Mouse (Mus musculus): ENCODE measurements around the gene Mbd4. TPM values are rescaled to one million over a fixed set of nuclear protein-coding genes. Genes with fewer than 3 reads are reported as not detected.
"Not testable (repeated sequence)": the region's sequence is repeated elsewhere in the genome, so short reads cannot be mapped to it uniquely, and the experiment has no call there.

The Mbd4 gene
- polyA plus RNA-seq, 1 experiment from 2014 or later, result 32.3 TPM

DNA sequence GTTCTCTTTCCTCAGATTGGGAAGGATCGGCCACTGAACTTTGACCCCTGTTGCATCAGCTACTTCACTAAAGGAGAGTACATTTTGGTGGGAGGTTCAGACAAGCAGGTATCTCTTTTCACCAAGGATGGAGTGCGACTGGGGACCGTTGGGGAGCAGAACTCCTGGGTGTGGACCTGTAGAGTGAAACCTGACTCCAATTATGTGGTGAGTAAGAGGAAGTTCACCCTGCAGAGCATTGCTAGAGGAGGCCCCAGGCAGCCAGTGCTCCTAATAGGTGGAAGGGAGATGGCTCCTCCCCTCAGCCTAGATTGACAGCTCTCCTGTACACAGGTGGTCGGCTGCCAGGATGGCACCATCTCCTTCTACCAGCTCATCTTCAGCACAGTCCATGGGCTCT lies 33.7 kb upstream of the Mbd4 start:
- Histone ChIP-seq H3K9me3 (replicated peaks) (peaks cover 4% of the 10 kb centered on the region; the same call in 1 of the 2 replicates), H3K4me1 (peaks cover 14% of the 10 kb centered on the region), H3K27me3 (ENCODE audit: low read depth, poor library complexity, severe bottlenecking) (no peaks in the 10 kb centered on the region), H3K27ac (replicated peaks) (no peak overlapping the region), H3K36me3 (peaks cover 56% of the 10 kb centered on the region), H3K4me3 (no peak overlapping the region)
- 77% methylated on average over 4 of the region's 4 CpGs for WGBS
- DNase-seq (ENCODE audit: low spot score), result no peak

GRCm38 (mm10) chr6:115884018-115884417 lies 30.8 kb upstream of the Mbd4 start:
- peaks cover 57% of the 10 kb centered on the region for H3K36me3 ChIP-seq
- no peaks in the 10 kb centered on the region for H3K27me3 ChIP-seq (ENCODE audit: low read depth, poor library complexity, severe bottlenecking)
- no peak for DNase-seq (ENCODE audit: low spot score)
- no peaks in the 10 kb centered on the region for H3K4me1 ChIP-seq
- no peak overlapping the region for H3K4me3 ChIP-seq
- H3K9me3 ChIP-seq (replicated peaks), result peaks cover 4% of the 10 kb centered on the region; the same call in 1 of the 2 replicates
- H3K27ac ChIP-seq (replicated peaks), result no peak overlapping the region

DNA sequence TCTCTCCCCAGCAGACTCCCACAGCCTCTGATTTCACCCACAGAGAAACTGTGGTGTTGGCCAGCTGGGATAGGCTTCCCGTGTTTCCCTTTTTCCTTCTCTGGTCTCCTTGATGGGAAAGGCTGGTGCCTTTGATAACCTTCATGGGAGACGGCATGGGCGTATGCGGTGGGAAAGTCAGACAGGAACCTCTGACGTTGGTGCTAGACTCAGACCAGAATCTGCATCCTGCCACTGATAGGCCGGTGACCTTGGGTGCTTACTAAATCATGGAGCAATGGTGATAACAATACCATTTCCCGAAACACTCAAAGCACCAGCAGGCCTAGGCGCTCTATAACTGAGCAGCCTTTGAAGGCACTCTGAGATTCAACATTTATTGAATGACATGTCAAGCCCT lies 27.6 kb upstream of the Mbd4 start:
- H3K27ac ChIP-seq (replicated peaks), result no peak overlapping the region
- H3K9me3 ChIP-seq (replicated peaks), result no peaks in the 10 kb centered on the region
- H3K4me1 ChIP-seq, result no peaks in the 10 kb centered on the region
- no peaks in the 10 kb centered on the region for H3K27me3 ChIP-seq (ENCODE audit: low read depth, poor library complexity, severe bottlenecking)
- H3K36me3 ChIP-seq, result peaks cover 59% of the 10 kb centered on the region
- 92% methylated on average over 8 of the region's 8 CpGs for WGBS
- H3K4me3 ChIP-seq, result no peak overlapping the region
- no peak for DNase-seq (ENCODE audit: low spot score)

- WGBS, result 90% methylated on average over 6 of the region's 6 CpGs
- no peak for DNase-seq (ENCODE audit: low spot score)
- Histone ChIP-seq H3K4me3 (no peak overlapping the region), H3K27ac (replicated peaks) (no peak overlapping the region), H3K27me3 (ENCODE audit: low read depth, poor library complexity, severe bottlenecking) (no peaks in the 10 kb centered on the region), H3K36me3 (peaks cover 63% of the 10 kb centered on the region), H3K4me1 (no peaks in the 10 kb centered on the region), H3K9me3 (replicated peaks) (no peaks in the 10 kb centered on the region)
Observed at GRCm38 (mm10) chr6:115879736-115880135, 26.6 kb upstream of the Mbd4 start.

DNA sequence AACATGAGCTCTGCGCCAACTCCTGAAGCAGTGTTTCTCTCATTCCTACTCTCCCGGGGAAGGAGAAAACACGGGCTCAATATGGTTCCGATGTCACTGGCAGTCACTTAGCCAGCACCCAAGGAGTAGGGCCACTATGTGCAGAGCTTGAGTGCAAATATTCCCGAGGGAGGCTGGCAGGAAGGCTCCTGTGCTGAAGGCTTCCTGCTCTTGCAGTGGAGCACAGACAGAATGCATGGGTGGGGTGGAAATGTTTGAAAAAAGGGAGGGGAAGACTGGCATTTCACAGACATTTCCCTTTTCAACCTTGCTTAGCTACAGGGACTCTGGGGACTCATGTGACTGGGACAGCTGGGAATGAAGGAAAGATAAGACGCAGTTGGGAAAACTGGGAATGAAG lies 25.5 kb upstream of the Mbd4 start:
- Histone ChIP-seq H3K4me1 (no peaks in the 10 kb centered on the region), H3K27ac (replicated peaks) (no peak overlapping the region), H3K9me3 (replicated peaks) (no peaks in the 10 kb centered on the region), H3K27me3 (ENCODE audit: low read depth, poor library complexity, severe bottlenecking) (no peaks in the 10 kb centered on the region), H3K4me3 (no peak overlapping the region), H3K36me3 (peaks cover 62% of the 10 kb centered on the region)
- 84% methylated on average over 6 of the region's 6 CpGs for WGBS
- DNase-seq (ENCODE audit: low spot score), result no peak

DNA sequence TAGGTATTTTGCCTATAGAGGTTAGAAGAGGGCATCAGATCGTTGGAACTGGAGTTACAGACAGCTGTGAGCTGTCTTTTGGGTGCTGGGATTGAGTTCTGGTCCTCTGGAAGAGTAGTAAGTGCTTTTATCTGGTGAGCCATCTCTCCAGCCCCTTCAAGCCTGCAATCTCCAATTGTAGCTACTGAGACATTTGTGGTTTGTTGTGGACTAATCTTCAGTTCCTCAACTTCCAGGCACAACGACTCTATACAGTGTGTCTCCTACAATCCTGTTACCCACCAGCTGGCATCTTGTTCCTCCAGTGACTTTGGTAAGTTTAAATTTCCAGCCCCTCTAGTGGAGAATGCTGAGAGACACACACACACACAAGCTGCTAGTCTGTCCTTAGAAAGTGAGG lies 24.1 kb upstream of the Mbd4 start:
- Histone ChIP-seq H3K4me3 (no peak overlapping the region), H3K27me3 (ENCODE audit: low read depth, poor library complexity, severe bottlenecking) (no peaks in the 10 kb centered on the region), H3K27ac (replicated peaks) (no peak overlapping the region), H3K9me3 (replicated peaks) (no peaks in the 10 kb centered on the region), H3K36me3 (peaks cover 62% of the 10 kb centered on the region), H3K4me1 (no peaks in the 10 kb centered on the region)
- no peak for DNase-seq (ENCODE audit: low spot score)
- WGBS, result 90% methylated on average over 2 of the region's 2 CpGs

GRCm38 (mm10) chr6:115871318-115871717 lies 18.1 kb upstream of the Mbd4 start:
- H3K4me3 ChIP-seq; H3K27ac ChIP-seq (replicated peaks); H3K27me3 ChIP-seq (ENCODE audit: low read depth, poor library complexity, severe bottlenecking); DNase-seq (ENCODE audit: low spot score); H3K9me3 ChIP-seq (replicated peaks); H3K4me1 ChIP-seq: not testable (repeated sequence)
- peaks cover 17% of the 10 kb centered on the region for H3K36me3 ChIP-seq
- WGBS, result no CpG with 5 or more reads among the region's 3 CpGs

DNA sequence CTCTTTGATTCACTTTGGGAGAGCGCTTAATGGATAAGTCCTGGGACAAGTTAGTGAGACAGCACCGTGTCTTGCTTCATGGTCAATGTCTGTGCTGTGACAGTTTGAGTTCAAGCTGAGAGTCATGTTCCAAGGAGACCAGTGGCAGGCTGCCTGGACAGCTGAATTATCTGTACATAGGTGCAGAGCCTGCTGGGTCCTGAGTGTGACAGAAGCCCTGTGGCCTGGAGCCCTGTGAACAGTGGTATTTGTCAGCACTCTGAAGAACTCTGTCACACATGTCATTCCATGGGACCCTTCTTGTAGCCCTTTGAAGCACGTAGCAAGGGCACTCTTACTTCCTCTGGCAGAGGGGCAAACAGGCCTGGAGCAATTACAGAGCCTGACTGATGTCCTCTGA lies 14.0 kb upstream of the Mbd4 start:
- H3K27ac ChIP-seq (replicated peaks); DNase-seq (ENCODE audit: low spot score); H3K4me3 ChIP-seq; H3K27me3 ChIP-seq (ENCODE audit: low read depth, poor library complexity, severe bottlenecking); H3K9me3 ChIP-seq (replicated peaks); H3K4me1 ChIP-seq: not testable (repeated sequence)
- H3K36me3 ChIP-seq, result peaks cover 25% of the 10 kb centered on the region
- WGBS, result no CpG with 5 or more reads among the region's 3 CpGs

GRCm38 (mm10) chr6:115865246-115865645 lies 12.1 kb upstream of the Mbd4 start:
- H3K4me1 ChIP-seq, result no peaks in the 10 kb centered on the region
- DNase-seq (ENCODE audit: low spot score), result no peak
- no peaks in the 10 kb centered on the region for H3K9me3 ChIP-seq (replicated peaks)
- H3K27ac ChIP-seq (replicated peaks), result no peak overlapping the region
- 93% methylated on average over 4 of the region's 4 CpGs for WGBS
- no peak overlapping the region for H3K4me3 ChIP-seq
- H3K27me3 ChIP-seq (ENCODE audit: low read depth, poor library complexity, severe bottlenecking), result no peaks in the 10 kb centered on the region
- H3K36me3 ChIP-seq, result peaks cover 27% of the 10 kb centered on the region

GRCm38 (mm10) chr6:115863340-115863841 lies 10.2 kb upstream of the Mbd4 start:
- Histone ChIP-seq H3K27ac (replicated peaks) (no peak overlapping the region), H3K36me3 (peaks cover 27% of the 10 kb centered on the region), H3K4me1 (no peaks in the 10 kb centered on the region), H3K9me3 (replicated peaks) (no peaks in the 10 kb centered on the region), H3K27me3 (ENCODE audit: low read depth, poor library complexity, severe bottlenecking) (no peaks in the 10 kb centered on the region), H3K4me3 (no peak overlapping the region)
- WGBS, result 78% methylated on average over 7 of the region's 7 CpGs
- no peak for DNase-seq (ENCODE audit: low spot score)

- no peaks in the 10 kb centered on the region for H3K27me3 ChIP-seq (ENCODE audit: low read depth, poor library complexity, severe bottlenecking)
- H3K4me1 ChIP-seq, result no peaks in the 10 kb centered on the region
- no peaks in the 10 kb centered on the region for H3K9me3 ChIP-seq (replicated peaks)
- H3K4me3 ChIP-seq, result no peak overlapping the region
- no peak for DNase-seq (ENCODE audit: low spot score)
- H3K36me3 ChIP-seq, result peaks cover 23% of the 10 kb centered on the region
- H3K27ac ChIP-seq (replicated peaks), result no peak overlapping the region
- WGBS, result 89% methylated on average over 7 of the region's 7 CpGs
Observed at GRCm38 (mm10) chr6:115860027-115860556, 6.9 kb upstream of the Mbd4 start.

DNA sequence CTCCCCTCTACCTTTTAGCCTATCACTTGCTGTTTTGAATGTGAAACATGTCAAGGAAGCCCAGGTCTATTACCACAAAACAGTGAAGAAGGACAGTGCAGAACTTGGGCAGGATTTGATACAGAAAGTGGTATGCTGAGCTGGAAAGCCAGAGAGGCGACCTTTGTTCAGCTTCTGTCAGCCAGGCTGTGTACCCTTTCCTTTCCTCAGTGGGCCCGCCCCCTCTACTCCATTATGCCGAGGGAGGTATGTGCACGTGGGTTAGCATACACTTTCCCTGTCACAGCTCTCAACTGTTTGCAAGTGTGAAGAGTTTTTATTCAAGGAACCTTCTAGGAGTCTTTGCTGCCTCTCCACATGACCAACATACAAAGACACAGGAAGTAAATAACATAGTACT lies 6.1 kb upstream of the Mbd4 start:
- 64% methylated on average over 4 of the region's 4 CpGs for WGBS
- Histone ChIP-seq H3K27me3 (ENCODE audit: low read depth, poor library complexity, severe bottlenecking) (no peaks in the 10 kb centered on the region), H3K9me3 (replicated peaks) (no peaks in the 10 kb centered on the region), H3K36me3 (peaks cover 15% of the 10 kb centered on the region; the same call in 1 of the 2 replicates), H3K27ac (replicated peaks) (no peak overlapping the region), H3K4me3 (no peak overlapping the region), H3K4me1 (no peaks in the 10 kb centered on the region)
- DNase-seq (ENCODE audit: low spot score), result no peak

- no peak overlapping the region for H3K27ac ChIP-seq (replicated peaks)
Observed at GRCm38 (mm10) chr6:115856361-115856745, 3.2 kb upstream of the Mbd4 start.

More at GRCm38 (mm10) chr6:115856361-115856745, 3.2 kb upstream of the Mbd4 start:
- no peak for DNase-seq (ENCODE audit: low spot score)
- no peaks in the 10 kb centered on the region for H3K27me3 ChIP-seq (ENCODE audit: low read depth, poor library complexity, severe bottlenecking)
- no peaks in the 10 kb centered on the region for H3K9me3 ChIP-seq (replicated peaks)
- WGBS, result 89% methylated on average over 4 of the region's 4 CpGs
- no peak overlapping the region for H3K4me3 ChIP-seq
- H3K36me3 ChIP-seq, result no peaks in the 10 kb centered on the region
- peaks cover 23% of the 10 kb centered on the region for H3K4me1 ChIP-seq
